Mouse (Mus musculus) T-helper 2 cell (primary cell): ENCODE data around the gene Acvr1.

Experiments
- in situ Hi-C: fragments of 300-600 bp; cut with MboI, MseI; formaldehyde crosslinking; loops from one replicate; pipeline ENCODE4 v1.15.1; 2025; ENCODE audit warnings: high pct_unique_total_duplicates

The Acvr1 gene

GRCm38 (mm10) chr2:58567066-58567810 lies at the start of gene Acvr1, which contains the start of gene Upp2:
TSS of gene Acvr1 (minus strand) at chr2:58567157.
TSS of gene Upp2 (plus strand) at chr2:58567298.
- in situ Hi-C loops, result no loop called here

DNA sequence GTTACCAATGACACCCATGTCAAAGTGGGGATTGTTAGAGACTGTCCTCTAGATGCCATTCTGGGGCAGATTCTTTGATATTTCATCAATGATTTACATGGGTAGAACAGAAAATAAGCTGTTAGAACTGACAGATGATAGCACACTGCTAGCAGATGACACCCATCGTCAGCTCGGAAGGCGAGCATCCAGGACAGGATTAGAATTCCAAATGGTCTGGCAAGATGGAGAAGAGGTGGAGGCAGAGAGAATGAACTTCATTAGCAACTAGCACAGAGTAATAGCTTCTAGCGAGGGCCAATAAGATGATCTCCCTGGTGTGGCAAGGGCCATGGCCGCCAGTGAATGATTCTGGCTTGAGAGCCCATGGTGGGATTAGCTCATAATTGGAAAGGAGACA lies 48.8 kb upstream of the Acvr1 start:
- in situ Hi-C loops, result no loop called here

GRCm38 (mm10) chr2:58614851-58615250 lies 47.9 kb upstream of the Acvr1 start:
- in situ Hi-C loops, result no loop called here

DNA sequence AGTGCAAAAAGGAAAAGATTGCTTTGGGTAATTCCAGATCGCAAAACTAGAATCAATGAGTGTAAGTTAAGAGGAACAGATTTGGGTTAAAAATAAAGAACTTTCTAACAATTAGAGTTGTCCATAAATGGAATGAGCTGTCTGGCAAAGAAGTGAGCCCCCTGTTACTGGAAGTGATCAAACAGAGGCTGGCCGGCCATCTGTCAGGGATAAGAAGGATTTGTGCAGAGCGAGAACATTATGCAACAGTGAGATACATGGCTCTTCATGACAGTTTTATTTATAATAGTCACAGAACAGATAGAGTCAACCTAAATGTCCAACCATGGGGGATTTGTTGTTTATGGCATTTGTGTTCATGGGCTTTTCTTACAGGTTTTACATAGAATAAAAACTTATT lies 46.8 kb upstream of the Acvr1 start:
- in situ Hi-C loops, result no loop called here

- in situ Hi-C loops, result no loop called here
These were observed 37.8 kb upstream of the Acvr1 start for GRCm38 (mm10) chr2:58604791-58605190.

DNA sequence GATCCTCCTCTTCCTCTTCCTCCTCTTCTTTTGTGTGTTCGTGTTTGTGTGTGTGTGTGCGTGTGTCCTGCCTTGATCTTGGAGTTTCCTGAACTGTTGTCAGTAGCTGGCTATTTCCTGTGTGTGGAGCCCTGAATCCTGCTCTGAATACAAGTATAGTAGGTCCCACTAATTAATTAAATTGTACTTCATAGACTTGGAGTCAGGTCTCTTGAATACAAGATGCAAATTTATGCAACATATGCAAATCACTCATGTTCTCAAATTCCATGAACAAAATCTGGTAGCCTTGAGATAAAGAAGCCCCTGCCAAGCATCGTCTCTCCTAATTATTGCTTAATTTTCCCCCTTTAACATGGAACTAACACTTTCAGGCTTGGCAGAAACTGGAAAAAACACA lies 36.4 kb upstream of the Acvr1 start:
- in situ Hi-C loops, result no loop called here

- in situ Hi-C loops, result no loop called here
These were observed 34.4 kb upstream of the Acvr1 start for GRCm38 (mm10) chr2:58601382-58601781.

- in situ Hi-C loops, result no loop called here
These were observed 32.7 kb upstream of the Acvr1 start for GRCm38 (mm10) chr2:58599639-58600038.

GRCm38 (mm10) chr2:58597556-58597955 lies 30.6 kb upstream of the Acvr1 start:
- in situ Hi-C loops, result no loop called here

- in situ Hi-C loops, result no loop called here
These were observed 29.9 kb upstream of the Acvr1 start for GRCm38 (mm10) chr2:58596774-58597342.

DNA sequence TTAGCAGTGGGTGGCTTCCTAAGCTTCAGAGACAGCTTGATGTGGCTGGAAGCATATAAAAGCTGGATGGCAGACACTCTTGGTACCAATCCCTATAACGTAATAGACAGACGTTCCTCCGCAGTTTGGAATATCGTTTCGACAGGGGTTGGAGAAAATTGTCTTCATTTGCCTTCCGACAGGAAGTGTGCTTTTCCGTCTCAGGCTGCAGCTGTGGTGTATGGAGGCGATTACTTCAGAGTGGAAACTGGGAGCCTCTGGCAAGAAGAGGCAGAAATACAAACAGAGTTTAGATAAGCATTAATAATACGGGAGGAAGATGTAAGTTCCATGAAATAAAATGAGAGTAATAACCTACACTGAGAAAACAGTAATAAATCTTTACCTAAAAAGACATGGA lies 28.4 kb upstream of the Acvr1 start:
- in situ Hi-C loops, result no loop called here

DNA sequence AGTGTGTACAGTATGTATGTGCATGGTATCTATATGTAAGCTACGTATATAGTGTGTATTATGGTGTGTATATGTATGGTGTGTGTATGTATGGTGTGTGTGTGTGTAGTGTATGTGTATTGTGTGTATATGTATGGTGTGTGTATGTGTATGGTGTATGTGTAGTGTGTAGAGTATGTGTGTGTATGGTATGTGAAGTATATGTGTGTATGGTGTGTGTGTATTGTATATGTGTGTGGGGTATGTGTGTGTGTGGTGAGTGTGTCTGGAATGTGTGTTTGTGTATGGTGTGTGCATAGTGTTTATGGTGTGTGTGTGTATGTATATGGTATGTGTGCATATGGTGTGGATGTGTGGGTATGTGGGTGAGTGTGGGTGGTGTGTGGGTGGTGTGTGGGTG lies 23.1 kb upstream of the Acvr1 start:
- in situ Hi-C loops, result no loop called here

- in situ Hi-C loops, result no loop called here
These were observed 22.7 kb upstream of the Acvr1 start for GRCm38 (mm10) chr2:58589637-58590036.

DNA sequence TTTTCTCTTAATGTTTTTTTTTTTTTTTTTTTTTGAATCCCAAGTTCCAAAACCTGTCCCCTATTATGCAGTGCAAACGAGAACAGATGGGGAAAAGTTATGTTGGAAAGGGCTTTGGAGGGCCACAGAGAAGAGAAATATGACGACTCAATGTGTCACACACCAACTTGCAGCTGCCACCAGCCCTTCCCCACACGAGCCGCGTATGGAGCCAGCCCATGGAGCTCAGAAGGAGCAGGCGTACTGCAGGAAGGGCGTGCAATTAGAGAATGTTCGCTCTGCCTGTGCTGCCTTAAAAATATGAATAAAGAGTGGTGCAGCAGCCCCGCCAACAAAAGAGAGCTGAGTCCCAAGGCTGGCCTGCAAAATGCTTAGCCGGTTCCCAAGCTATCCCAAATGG lies 19.4 kb upstream of the Acvr1 start:
- in situ Hi-C loops, result no loop called here

DNA sequence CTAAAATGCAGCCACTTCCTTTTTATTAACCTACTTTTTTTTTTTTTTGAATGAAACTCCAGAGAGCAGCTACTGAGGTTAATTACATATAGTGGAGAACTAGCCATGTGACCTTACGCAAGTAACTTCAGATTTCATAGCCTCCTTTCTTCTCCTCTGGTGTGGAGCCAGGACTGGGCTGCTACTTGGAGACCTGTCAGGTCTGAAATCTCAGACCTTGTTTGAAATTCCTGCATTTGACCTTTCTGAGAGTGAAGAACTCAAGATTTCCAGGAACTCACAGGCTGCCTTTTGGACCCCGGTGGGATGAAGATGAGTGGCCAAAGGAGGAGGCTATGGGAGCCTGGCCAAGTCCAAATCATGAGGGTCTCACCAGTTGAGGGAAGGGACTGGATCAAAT lies 7.2 kb upstream of the Acvr1 start:
- in situ Hi-C loops, result no loop called here

DNA sequence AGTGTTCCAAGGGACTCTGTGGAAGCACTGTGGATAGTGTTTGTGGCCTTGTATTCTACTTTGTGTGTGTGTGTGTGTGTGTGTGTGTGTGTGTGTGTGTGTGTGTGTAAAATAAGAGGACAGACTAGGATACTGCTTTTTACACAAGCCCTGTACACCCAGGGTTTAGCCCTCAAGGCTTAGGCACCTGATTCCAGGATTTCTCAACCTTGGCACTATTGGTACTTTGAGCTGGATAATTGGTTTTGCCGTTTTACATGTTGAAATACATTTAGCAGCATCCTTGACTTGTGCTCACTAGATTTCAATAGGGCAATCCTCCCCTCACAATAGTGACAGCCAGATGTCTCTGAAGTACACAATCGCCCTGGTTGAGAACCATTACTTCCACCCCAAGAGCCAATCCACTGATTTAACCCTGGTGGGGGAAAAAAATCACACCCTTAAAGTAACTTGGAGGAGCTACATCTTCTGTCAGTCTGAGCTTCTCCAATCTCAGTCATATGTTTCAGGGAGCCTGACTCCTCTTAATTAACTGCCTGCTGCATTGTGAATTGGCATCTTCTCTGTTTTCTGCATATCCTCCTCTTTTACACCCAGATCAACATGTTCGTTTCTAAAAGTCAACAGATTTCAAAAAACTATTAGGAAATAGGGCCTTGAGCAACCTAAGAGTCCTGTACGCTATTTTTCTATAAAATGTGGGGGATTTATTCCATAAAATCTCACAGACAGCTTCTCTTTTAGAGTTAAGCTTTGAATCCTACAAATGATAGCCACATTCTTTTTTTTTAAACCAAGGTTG lies 2.1 kb upstream of the Acvr1 start:
- in situ Hi-C loops, result no loop called here

- in situ Hi-C loops, result no loop called here
These were observed 1.1 kb upstream of the Acvr1 start for GRCm38 (mm10) chr2:58567866-58568719.

GRCm38 (mm10) chr2:58566410-58567065 lies 419 bp downstream of the Acvr1 start:
- in situ Hi-C loops, result no loop called here

DNA sequence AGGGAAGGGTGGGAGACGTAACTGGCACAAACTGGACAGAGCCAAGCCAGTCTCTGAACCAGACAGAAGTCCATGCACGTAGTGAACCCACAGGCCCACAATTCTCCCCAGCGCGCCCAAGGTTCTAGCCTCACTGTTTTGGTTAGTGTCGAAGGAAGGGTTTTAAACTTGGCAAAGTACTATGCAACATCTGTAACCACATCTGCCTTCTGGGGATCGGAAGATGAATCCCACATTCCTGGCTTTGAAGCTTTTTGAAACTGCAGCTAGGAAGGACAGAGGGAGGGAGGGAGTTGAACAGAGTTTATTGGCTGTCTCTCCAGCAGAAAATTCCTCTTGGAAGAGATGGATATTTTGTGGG lies 928 bp downstream of the Acvr1 start:
- in situ Hi-C loops, result no loop called here

- in situ Hi-C loops, result no loop called here
These were observed 1.7 kb downstream of the Acvr1 start for GRCm38 (mm10) chr2:58565267-58565666.

DNA sequence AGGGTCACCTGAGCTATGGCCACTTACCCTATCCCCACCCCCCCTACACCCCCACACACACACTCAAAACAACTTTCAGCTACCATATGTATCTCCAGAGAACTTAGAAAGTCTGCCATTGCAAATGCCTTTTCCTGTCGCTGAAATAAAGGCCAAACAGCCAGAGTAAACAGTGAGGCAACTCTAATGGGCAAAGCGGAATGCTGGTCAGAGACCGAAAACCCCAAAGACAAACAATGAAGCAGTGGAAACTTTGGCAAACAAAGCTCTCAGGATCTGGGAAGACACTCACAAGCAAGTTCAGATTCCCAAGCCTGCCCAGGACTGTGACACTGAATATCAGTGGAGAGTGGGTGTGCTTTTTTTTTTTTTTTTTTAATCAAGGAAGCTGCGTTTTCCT lies 4.8 kb downstream of the Acvr1 start:
- in situ Hi-C loops, result no loop called here
